Comparison of ENCODE assay signal across 7 mouse cellular contexts in the genomic region with DNA sequence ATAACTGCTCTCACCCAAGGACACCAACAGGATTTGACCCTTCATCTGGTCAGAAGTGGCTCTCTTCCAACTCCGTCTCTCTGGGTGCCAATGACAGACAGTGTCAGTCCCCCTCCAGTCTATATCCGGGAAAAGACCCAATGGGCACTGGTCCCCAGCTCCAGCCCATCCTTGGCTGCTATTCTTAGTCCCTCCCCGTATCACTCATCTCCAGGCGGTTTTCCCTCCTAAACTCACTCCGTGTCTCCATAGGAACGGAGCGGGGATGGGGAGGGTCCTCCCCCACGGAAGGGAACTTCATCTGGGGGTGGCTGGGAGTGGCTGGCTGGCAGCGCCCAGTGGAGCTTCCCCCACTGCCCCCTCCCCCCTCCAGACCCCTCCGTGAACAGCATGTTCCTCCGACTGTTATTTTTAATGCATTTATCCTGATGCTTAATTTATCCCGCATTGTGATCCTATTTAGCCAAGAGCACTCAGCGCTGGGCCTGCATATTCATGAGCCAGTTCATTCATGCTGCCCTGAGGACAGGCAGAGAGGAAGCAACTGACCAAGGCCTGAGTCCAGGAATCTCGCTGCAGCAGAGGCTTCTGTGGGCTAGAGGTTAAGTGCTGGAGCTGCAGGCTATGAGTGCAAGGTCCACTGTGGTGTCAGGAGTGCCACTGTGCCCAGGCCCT. TPM values are rescaled to one million over a fixed set of nuclear protein-coding genes. Genes with fewer than 3 reads are reported as not detected.
DNase-seq lines count a peak whose midpoint lies in the region; ATAC-seq and TF ChIP-seq lines count a peak whose summit lies in the region.

No protein-coding gene starts in this region.

- H3K27me3 ChIP-seq in lung, postnatal 0 days (replicated peaks; ENCODE audit: insufficient read depth, low read length), result 0 out of 2 replicates have a peak, but pooled peaks cover 2% of the 10 kb centered on the region
- H3K27me3 ChIP-seq in heart, embryonic 16.5 days (ENCODE audit: control insufficient read depth, insufficient read depth, low read length), result no peaks in the 10 kb centered on the region

- TF ChIP-seq CTCF in lung, postnatal 0 days (IDR thresholded peaks at IDR 0.05), result no peak
- TF ChIP-seq CTCF in lung, adult 2 months (IDR thresholded peaks at IDR 0.05; ENCODE audit: insufficient read depth, low read length), result no peak

- H3K4me1 ChIP-seq in lung, postnatal 0 days (ENCODE audit: insufficient read depth, low read depth, low read length), result no peaks in the 10 kb centered on the region
- no peaks in the 10 kb centered on the region for H3K4me1 ChIP-seq in lung, adult 2 months (ENCODE audit: control insufficient read depth, insufficient read depth, low read length)
- peaks cover 22% of the 10 kb centered on the region for H3K4me1 ChIP-seq in heart, embryonic 16.5 days (ENCODE audit: control insufficient read depth, insufficient read depth, low read length)

- no peak overlapping the region for H3K27ac ChIP-seq in lung, postnatal 0 days (ENCODE audit: low read length)
- H3K27ac ChIP-seq in heart, embryonic 16.5 days (ENCODE audit: low read length), result peak overlapping the region; percentile 77

- H3K4me2 ChIP-seq in lung, postnatal 0 days (replicated peaks; ENCODE audit: low read depth, low read length), result no peak overlapping the region
- H3K4me2 ChIP-seq in heart, embryonic 16.5 days (ENCODE audit: low read depth, low read length), result peak overlapping the region; percentile 44

- TF ChIP-seq POLR2A in lung, adult 2 months (IDR thresholded peaks at IDR 0.05; ENCODE audit: borderline replicate concordance, extremely low read depth, low read depth, low read length), result no peak

- H3K9me3 ChIP-seq in lung, postnatal 0 days (ENCODE audit: low read length), result no peaks in the 10 kb centered on the region
- H3K9me3 ChIP-seq in heart, embryonic 16.5 days (replicated peaks; ENCODE audit: control insufficient read depth, low read length), result no peaks in the 10 kb centered on the region

- WGBS in lung, postnatal 0 days, result 42% methylated on average over 14 of the region's 14 CpGs
- 44% methylated on average over 14 of the region's 14 CpGs for WGBS in lung, adult 2 months
- 32% methylated on average over 14 of the region's 14 CpGs for WGBS in heart, embryonic 16.5 days

- H3K4me3 ChIP-seq in lung, postnatal 0 days (ENCODE audit: low read depth, low read length), result no peak overlapping the region
- H3K4me3 ChIP-seq in lung, adult 2 months (replicated peaks; ENCODE audit: extremely low read depth, low read depth, low read length), result no peak overlapping the region
- no peak overlapping the region; the same call in 1 of the 2 replicates for H3K4me3 ChIP-seq in heart, embryonic 16.5 days (ENCODE audit: low read length)

- TF ChIP-seq EP300 in lung, postnatal 0 days (IDR thresholded peaks at IDR 0.05), result no peak

- peak; percentile 38 for ATAC-seq in lung, postnatal 0 days
- ATAC-seq in heart, embryonic 16.5 days (replicated peaks; ENCODE audit: extremely low read depth, insufficient read depth, low FRiP score), result peak; percentile 71
- no peak for ATAC-seq in megakaryocyte-erythroid progenitor cell, adult 5-6 weeks (replicated peaks; ENCODE audit: low FRiP score, low TSS enrichment, poor library complexity, severe bottlenecking)

- no peak overlapping the region for H3K9ac ChIP-seq in lung, postnatal 0 days (replicated peaks; ENCODE audit: low read depth)
- 0 out of 2 replicates have a peak overlapping the region, but pooled peaks have one; percentile 8 for H3K9ac ChIP-seq in heart, embryonic 16.5 days (ENCODE audit: low read length)

- no peaks in the 10 kb centered on the region for H3K36me3 ChIP-seq in lung, postnatal 0 days (ENCODE audit: insufficient read depth, low read length)
- no peaks in the 10 kb centered on the region for H3K36me3 ChIP-seq in heart, embryonic 16.5 days (ENCODE audit: control insufficient read depth, insufficient read depth)

- DNase-seq in lung, postnatal 0 days (ENCODE audit: low spot score), result peak; percentile 15
- DNase-seq in lung, adult 2 months, result no peak
- peak; percentile 46 to 67 for DNase-seq in layer of hippocampus, postnatal 14 days (ENCODE audit: low spot score in 2 of 2)
- DNase-seq in retina, postnatal 1 day, result peak; percentile 48
- DNase-seq in thymus, adult 18-20 months, result no peak

RNA-seq across cellular contexts. Expression of gene Dlgap4, which starts 28.6 kb away (rescaled TPM):
- polyA plus RNA-seq in lung, postnatal 0 days (2015; fragmentation: Nextera tagmentation; extraction: Ambion mirVana), result 70.3 and 74.0 TPM in 2 replicates
- 87.5 and 116 TPM in 2 replicates for polyA plus RNA-seq in lung, adult 2 months (2012; rRNA removed)
- 49.9 and 57.8 TPM in 2 replicates for polyA plus RNA-seq in heart, embryonic 16.5 days (2015; fragmentation: Nextera tagmentation; extraction: Ambion mirVana)
- 100 to 1,000 TPM; 194 TPM for total RNA-seq in layer of hippocampus, postnatal 14 days (2021)
- total RNA-seq in megakaryocyte-erythroid progenitor cell, adult 5-6 weeks (2014; fragmentation: Nextera tagmentation), result 9.0 and 23.4 TPM in 2 replicates
- 4.0 and 10.9 TPM in 2 replicates for total RNA-seq in megakaryocyte-erythroid progenitor cell, adult 5-6 weeks (2017)

RNA-seq across cellular contexts. Expression of gene Aar2, which starts 37.5 kb away (rescaled TPM):
- 21.8 and 23.7 TPM in 2 replicates for polyA plus RNA-seq in lung, postnatal 0 days (2015; fragmentation: Nextera tagmentation; extraction: Ambion mirVana)
- polyA plus RNA-seq in lung, adult 2 months (2012; rRNA removed), result 31.3 and 35.0 TPM in 2 replicates
- 22.0 and 24.0 TPM in 2 replicates for polyA plus RNA-seq in heart, embryonic 16.5 days (2015; fragmentation: Nextera tagmentation; extraction: Ambion mirVana)
- 10 to 100 TPM; 31.7 to 32.8 TPM for total RNA-seq in layer of hippocampus, postnatal 14 days (2021)
- total RNA-seq in megakaryocyte-erythroid progenitor cell, adult 5-6 weeks (2014; fragmentation: Nextera tagmentation), result 20.2 and 21.2 TPM in 2 replicates
- 8.3 and 16.9 TPM in 2 replicates for total RNA-seq in megakaryocyte-erythroid progenitor cell, adult 5-6 weeks (2017)

Comparison
In these comparisons a context has a peak if more than half of its experiments do, and no peak if none do; other contexts are left out.
1. DNase-seq: peak in lung, postnatal 0 days (single experiment), layer of hippocampus, postnatal 14 days (2 of 2) and retina, postnatal 1 day (single experiment); none in lung, adult 2 months (single experiment) and thymus, adult 18-20 months (0 of 2).